Mouse (Mus musculus) hematopoietic multipotent progenitor cell, adult 10-12 weeks (in vitro differentiated cells): ENCODE results near the gene Mpi. TPM values are rescaled to one million over a fixed set of nuclear protein-coding genes. Genes with fewer than 3 reads are reported as not detected.

Experiments used
- polyA plus RNA-seq: library from polyadenylated mRNA; stranded (reverse); fragments of >175 nt; gene quantifications from 2 replicates; pipeline ENCODE4 v1.2.3, GENCODE M21; 2012; ENCODE audit warnings: low replicate concordance

Gene Mpi
- 2.1 and 4.2 TPM in 2 replicates for polyA plus RNA-seq

GRCm38 (mm10) chr9:57552139-57552887 lies at the start of gene Mpi:
Gene Mpi (minus strand): TSS chr9:57552763.

GRCm38 (mm10) chr9:57589224-57590126 lies 36.9 kb upstream of the Mpi start, which contains the start of gene Ulk3:
Gene Ulk3 (plus strand): TSS chr9:57589452.

GRCm38 (mm10) chr9:57560861-57561710 lies 8.5 kb upstream of the Mpi start, which contains the start of gene Scamp2:
Gene Scamp2 (plus strand): TSS chr9:57560943.

GRCm38 (mm10) chr9:57537044-57537727 lies 15.4 kb downstream of the Mpi start, which contains the start of gene Fam219b:
Gene Fam219b (plus strand): TSS chr9:57537528.

GRCm38 (mm10) chr9:57521056-57521911 lies 31.3 kb downstream of the Mpi start, which contains the start of gene Cox5a:
Gene Cox5a (plus strand): TSS chr9:57521274.

GRCm38 (mm10) chr9:57503622-57504380 lies 48.8 kb downstream of the Mpi start, which contains the start of gene Rpp25:
Gene Rpp25 (plus strand): TSS chr9:57504026.

Other genes with a start within 250 kb of the Mpi start
- 12.9 and 25.2 TPM in 2 replicates for gene Ppcdc, start 112.6 kb downstream of the Mpi start, polyA plus RNA-seq
- gene Scamp5, start 84.7 kb downstream of the Mpi start, polyA plus RNA-seq = 6.0 and 7.6 TPM in 2 replicates
- gene Rpp25, start 48.7 kb downstream of the Mpi start, polyA plus RNA-seq = 0.11 and 0.12 TPM in 2 replicates
- gene Cox5a, start 31.5 kb downstream of the Mpi start, polyA plus RNA-seq = 201 and 210 TPM in 2 replicates
- 15.7 and 42.7 TPM in 2 replicates for gene Fam219b, start 15.2 kb downstream of the Mpi start, polyA plus RNA-seq
- 13.8 and 74.4 TPM in 2 replicates for gene Scamp2, start 8.2 kb upstream of the Mpi start, polyA plus RNA-seq
- gene Ulk3, start 36.7 kb upstream of the Mpi start, polyA plus RNA-seq = 16.0 and 24.7 TPM in 2 replicates
- not detected in 2 replicates for gene Cplx3, start 53.5 kb upstream of the Mpi start, polyA plus RNA-seq
- 0.10 and 0.49 TPM in 2 replicates for gene Lman1l, start 68.0 kb upstream of the Mpi start, polyA plus RNA-seq
- gene Csk, start 100.9 kb upstream of the Mpi start, polyA plus RNA-seq = 759 and 915 TPM in 2 replicates
- gene Cyp1a2, start 130.9 kb upstream of the Mpi start, polyA plus RNA-seq = not detected in 2 replicates
- not detected in 2 replicates for gene Cyp1a1, start 135.2 kb upstream of the Mpi start, polyA plus RNA-seq
- 2.4 and 6.9 TPM in 2 replicates for gene Edc3, start 155.8 kb upstream of the Mpi start, polyA plus RNA-seq
- 49.6 and 59.2 TPM in 2 replicates for gene Clk3, start 213.1 kb upstream of the Mpi start, polyA plus RNA-seq